Mouse (Mus musculus): ENCODE measurements at regions not wholly inside any gene's neighbourhood (a gene's known extent, or its start where the extent isn't known, plus 50 kb on each side); places are given as distances from the start of the nearest gene placed in this dataset.

DNA sequence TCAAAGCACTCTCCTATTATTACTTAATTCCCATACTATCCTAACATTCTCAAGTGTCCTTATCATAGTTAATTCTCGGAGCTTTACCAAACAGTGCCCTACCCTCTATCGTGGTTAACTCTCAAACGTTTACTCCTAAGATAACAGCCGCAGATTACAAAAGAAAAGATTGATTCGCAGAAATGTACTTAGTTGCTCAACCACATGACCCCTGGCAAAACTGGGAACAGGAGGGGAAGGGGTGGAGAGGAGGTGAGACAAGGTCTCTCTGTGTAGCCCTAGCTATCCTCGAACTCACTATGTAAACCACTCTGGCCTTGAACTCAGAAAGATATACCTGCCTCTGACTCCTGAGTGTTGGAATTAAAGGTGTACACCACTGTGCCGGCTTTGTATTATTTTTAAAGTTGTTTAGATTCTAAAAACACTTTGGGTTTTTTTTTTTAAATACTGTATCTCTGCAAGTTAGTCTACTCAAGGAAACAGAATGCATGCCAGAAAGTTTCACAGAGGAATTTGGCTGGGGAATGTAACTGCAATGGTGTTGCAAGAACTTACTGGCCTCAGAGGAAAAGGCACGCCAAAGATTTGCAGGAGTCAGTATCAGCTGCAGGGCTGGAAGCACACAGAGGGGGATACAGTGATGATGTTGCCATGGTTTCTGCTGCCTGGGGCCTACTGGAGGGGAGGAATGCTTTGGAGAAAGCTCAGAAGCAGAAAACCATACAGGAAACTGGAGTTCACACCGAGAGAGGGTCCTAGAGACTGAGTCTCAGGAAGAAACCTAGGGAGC lies 273.0 kb downstream of the Basp1 start:
- TF ChIP-seq CTCF (IDR thresholded peaks at IDR 0.05; ENCODE audit: extremely low read depth, insufficient read length, insufficient replicate concordance, low read depth, low read length) (no peak), POLR2A (IDR thresholded peaks at IDR 0.05; ENCODE audit: low read depth, low read length) (no peak)
